Mouse (Mus musculus) heart, postnatal 14 days (tissue): ENCODE data around the gene Trpd52l3. TPM values are rescaled to one million over a fixed set of nuclear protein-coding genes. Genes with fewer than 3 reads are reported as not detected.
A peak's percentile ranks its signal among the peaks of the same experiment; 100 is the strongest.
"Not testable (repeated sequence)": the region's sequence is repeated elsewhere in the genome, so short reads cannot be mapped to it uniquely, and the experiment has no call there.

Experiments
- DNase-seq, 2 experiments: peaks; one replicate each; pipeline ENCODE4 v3.0.0; 2021 to 2022
- intact Hi-C: fragments of 180-260 bp; cut with DNase I; formaldehyde crosslinking; loops from one replicate; pipeline ENCODE4 v1.15.1; 2025
- long read RNA-seq, 2 experiments: library from polyadenylated mRNA; stranded (forward); transcript quantifications; one replicate each; pipeline ENCODE4 v2.0.0; 2021
- total RNA-seq, 2 experiments: library from RNA; stranded (reverse); gene quantifications; 2 replicates each; pipeline ENCODE4 v1.2.3; 2021

Trpd52l3 gene
- total RNA-seq = not detected
- long read RNA-seq, experiment 1 = 0 reads
- long read RNA-seq, experiment 2 = 0 reads

GRCm38 (mm10) chr19:30003621-30004020 lies at the start of gene Trpd52l3:
TSS of gene Trpd52l3 (plus strand) at chr19:30003790.
- DNase-seq = no peak
- intact Hi-C loops = no loop called here

DNA sequence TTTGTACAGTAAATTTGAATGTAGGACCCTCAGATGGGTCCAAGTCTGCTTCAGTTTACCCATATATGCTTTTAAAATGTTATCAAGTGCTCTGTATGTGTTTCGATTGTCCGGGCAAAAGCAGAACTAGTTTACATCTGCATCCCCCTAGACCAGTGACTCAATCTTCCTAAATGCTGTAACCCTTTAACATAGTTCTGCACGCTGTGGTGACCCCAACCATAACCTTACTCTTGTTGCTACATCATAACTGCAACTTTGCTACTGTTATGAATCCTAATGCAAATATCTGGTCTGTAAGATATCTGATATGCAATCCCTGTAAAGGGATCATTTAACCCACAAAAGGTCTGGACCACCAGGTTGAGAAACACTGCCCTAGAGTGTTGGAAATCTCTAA lies 49.8 kb upstream of the Trpd52l3 start:
- intact Hi-C loops = no loop called here
- DNase-seq = no peak

DNA sequence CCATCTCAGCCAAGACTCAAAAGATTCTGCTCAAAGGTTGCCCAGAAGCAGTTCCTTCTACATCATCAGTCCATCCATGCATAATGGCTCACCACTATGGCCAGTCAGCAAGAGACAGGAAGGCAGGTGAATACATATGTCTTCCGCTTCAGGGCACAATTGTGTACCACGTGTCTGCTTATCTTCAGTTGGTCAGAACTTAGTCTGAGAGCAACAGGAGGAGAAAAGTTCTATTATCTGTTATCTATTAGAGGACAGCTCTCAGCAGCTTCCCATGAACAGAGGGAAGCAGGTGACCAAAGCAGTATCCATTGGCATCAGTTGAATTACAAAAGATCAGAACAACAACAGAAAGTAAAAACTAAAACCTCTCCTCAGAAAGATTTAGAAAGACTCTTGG lies 48.1 kb upstream of the Trpd52l3 start:
- no peak for DNase-seq

DNA sequence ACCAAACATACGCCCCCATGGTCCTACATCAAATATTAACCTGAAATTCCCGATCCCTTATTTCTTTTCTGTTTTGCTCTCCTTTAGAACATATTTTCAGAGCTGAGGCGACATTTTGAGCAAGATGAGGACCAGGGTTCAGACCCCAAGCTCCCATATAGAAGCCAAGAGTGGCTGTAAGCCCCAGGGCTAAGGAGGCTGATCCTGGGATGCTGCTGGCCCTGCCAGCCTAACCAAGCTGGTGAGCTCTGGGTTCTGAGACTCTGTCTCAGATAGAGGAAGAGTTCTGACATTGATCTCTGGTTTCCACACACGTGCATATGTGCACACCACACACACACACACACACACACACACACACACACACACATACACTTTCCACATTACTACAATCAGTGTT lies 42.7 kb upstream of the Trpd52l3 start:
- no peak for DNase-seq
- intact Hi-C loops = no loop called here

More for the DNA sequence above, 48.1 kb upstream of the Trpd52l3 start:
- intact Hi-C loops = no loop called here

DNA sequence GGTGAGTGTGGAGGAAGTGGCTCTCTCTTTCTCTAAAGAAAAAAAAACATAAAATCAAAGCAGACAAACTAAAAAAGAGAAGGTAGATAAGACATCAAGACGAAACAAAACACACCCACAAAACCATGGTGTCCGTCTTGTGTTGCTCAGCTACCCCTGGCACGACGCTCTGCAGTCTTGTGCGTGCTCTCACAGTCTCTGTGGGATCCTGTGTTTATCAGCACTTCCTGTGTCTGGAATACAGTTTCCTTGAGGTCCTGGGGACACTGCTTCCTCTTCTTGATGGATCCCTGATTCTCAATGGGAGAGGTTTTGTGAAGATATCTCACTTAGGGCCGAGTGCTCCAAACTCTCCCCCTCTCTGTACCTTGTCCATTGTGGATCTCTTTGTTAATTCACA lies 41.7 kb upstream of the Trpd52l3 start:
- DNase-seq = no peak
- intact Hi-C loops = no loop called here

GRCm38 (mm10) chr19:29963598-29964092 lies 39.9 kb upstream of the Trpd52l3 start:
- no peak for DNase-seq
- intact Hi-C loops = no loop called here

DNA sequence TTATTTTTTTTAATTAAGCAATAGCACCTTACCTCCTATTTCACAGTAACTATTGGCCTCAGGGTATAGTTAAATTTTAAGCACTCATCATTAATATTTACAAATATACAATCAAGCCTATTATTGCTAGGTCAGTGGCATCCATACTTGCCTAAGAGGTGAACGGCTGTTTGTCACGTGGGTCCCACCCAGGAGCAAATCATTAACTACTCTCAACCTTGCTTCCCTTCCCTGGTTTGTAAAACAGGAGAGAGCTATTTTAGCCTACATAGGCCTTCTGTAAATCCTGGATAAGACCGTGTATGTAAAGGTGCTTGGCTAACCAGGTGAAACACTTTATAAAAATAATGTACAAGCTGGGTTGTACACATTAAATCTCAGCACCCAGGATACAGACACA lies 35.6 kb upstream of the Trpd52l3 start:
- DNase-seq = no peak
- intact Hi-C loops = no loop called here

DNA sequence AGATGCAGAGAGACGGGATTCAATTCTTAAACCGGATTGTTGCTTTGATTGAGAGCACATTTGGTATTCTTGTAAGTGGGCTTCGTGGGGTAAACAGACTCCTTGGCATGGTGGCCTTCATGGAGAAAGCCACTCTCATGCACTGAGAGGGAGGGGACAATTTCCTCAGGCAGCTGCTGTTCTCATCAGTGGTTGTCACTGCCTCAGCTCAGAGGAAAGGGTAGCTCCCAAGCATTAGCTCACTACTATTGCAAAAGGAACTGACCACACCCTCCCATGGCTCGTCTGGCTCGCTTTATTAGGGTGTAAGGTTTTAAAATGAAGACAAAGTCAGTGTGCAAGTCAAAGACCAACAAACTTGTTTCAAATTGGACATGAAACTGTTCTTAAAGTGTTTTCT lies 30.2 kb upstream of the Trpd52l3 start:
- DNase-seq = peak; percentile 31
- intact Hi-C loops = no loop called here

GRCm38 (mm10) chr19:29978847-29979246 lies 24.7 kb upstream of the Trpd52l3 start:
- peak in 1 of 2 experiments; percentile 33 for DNase-seq
- intact Hi-C loops = loop anchor here (1.0 to 2.0 kb wide), 3 partner anchors 30 to 294 kb away; no protein-coding TSS in a partner anchor

DNA sequence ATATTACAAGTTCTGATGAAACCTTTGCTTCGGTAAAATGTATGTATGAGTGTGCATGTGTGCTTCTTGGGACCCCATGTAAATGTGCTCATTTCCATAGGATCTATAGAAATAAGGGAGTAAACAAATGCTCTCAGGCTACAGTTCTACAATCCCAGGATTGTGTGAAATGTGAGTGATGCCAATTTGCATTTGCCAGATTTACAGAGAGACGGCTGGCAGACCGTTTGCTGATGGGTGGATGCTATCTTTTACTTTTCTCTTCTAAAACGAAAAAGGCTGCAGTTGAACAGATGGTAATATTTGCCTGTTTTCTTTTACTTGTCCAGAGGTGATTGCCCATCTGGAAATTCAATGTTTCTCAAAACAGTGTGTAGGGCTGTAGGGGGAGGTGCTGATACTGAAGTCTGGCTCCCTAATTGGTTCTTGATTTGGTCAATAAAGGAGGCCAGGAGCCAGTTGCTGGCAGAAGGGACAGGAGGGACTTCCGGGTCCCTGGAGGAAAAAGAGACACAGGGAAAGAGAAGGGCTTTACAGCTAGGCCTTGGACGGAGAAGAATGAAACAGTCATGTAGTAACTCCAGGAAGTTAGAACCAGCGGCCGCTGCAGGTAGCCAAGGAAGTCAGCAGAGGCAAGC lies 24.0 kb upstream of the Trpd52l3 start:
- no peak for DNase-seq

DNA sequence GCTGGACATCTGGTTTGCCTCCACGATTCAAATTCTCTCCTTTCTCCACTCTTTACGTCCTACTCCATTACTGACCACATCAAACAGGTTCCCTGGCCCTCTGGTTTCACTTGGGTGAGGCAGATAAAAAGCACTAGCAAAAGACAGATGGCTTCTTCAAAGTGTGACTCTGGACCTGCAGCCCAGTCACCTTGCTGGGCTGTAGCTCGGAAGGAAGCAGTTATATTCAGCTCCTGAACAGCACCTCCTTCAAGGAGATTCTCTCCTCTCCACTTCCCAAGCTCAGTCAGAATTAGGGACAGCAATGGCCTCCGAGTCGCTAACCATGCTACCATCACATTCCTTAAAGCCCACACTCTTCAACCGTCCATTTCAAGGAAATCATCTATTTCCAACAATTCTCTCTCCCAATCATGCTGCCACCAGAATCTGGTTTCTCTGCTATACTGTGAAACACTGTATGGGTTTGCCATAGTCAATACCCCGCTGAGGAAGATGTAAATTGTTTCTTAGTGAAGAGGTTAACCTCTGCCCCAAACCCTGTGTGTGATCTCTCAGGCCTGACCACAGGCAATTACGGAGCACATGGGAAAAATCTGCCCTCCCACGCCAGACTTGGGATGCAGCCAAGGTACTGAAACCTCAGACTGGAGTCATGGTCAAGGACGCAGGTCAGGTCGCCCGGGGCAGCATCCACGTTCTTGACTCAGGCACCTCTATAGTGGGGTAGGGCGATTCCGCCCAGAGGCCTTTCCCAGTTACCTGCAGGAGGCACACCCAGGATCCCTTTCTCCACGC lies 19.2 kb upstream of the Trpd52l3 start:
- DNase-seq = peak in 1 of 2 experiments; percentile 28
- intact Hi-C loops = loop anchor here (10.0 kb wide), 1 partner anchor 140 kb away; no protein-coding TSS in a partner anchor

More for the DNA sequence above, 24.0 kb upstream of the Trpd52l3 start:
- intact Hi-C loops = loop anchor here (1.0 to 10.0 kb wide), 4 partner anchors 31 to 295 kb away; no protein-coding TSS in a partner anchor

GRCm38 (mm10) chr19:29986464-29987091 lies 17.0 kb upstream of the Trpd52l3 start:
- intact Hi-C loops = loop anchor here (10.0 kb wide), 1 partner anchor 138 kb away; no protein-coding TSS in a partner anchor
- no peak for DNase-seq

- DNase-seq = no peak
- intact Hi-C loops = no loop called here
Observed at GRCm38 (mm10) chr19:30000406-30001365, 2.9 kb upstream of the Trpd52l3 start.

- intact Hi-C loops = no loop called here
- no peak for DNase-seq
Observed at GRCm38 (mm10) chr19:30001550-30001949, 2.0 kb upstream of the Trpd52l3 start.

DNA sequence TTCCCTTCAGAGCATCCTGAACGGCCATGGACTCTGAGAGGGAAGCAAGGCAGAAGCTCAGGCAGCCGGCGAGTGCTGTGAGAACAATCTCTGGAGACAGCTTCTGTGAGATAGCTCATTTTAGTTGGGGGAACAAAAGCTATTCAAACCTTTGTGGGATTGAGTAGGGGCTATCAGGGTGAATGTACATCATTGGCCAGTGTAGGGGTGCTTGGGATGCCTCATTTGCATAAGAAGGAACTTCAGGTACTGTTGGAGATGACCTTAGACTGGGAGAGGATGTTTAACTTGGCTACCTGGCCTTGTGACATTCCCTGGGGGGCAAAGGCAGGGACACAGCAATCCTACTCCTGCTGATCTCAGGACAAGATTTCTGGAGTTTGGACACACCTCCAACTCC lies 2.8 kb downstream of the Trpd52l3 start:
- no peak for DNase-seq
- intact Hi-C loops = no loop called here

GRCm38 (mm10) chr19:30010520-30011296 lies 7.1 kb downstream of the Trpd52l3 start:
- no peak for DNase-seq
- intact Hi-C loops = no loop called here

DNA sequence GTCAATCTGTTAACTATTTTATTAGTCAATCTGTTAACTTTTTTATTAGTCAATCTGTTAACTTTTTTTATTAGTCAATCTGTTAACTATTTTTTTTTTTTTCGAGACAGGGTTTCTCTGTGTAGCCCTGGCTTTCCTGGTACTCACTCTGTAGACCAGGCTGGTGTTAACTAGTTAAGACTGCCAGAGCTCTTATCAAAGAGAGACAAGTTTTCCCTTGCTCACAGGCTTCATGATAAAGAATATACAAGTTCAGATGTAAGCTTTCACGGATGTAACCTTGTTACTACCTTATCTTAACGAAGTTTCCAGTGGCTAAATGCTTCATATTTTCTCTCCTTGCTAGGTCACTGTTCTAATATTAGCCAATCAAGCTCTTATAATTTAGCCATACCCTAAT lies 10.7 kb downstream of the Trpd52l3 start:
- no peak for DNase-seq
- intact Hi-C loops = no loop called here

- no peak for DNase-seq
- intact Hi-C loops = no loop called here
Observed at GRCm38 (mm10) chr19:30016156-30016555, 12.6 kb downstream of the Trpd52l3 start.

DNA sequence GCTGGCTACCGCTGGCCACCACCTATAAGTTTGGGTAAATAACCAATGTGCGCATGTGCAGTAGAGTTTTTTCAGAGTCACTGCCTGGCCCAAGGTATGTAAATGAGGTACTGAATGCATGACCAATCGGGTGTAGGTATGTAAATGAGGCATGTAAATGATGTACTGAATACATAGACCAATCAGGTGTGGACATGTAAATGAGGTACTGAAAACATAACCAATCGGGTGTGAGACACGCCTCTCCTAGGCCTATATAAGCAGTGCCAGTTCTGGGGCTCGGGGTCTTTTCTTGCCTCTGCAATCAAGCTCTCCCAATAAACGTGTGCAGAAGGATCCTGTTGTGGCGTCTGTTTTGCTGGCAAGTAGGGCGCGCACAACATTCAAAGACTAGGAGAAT lies 19.8 kb downstream of the Trpd52l3 start:
- DNase-seq, intact Hi-C loops: not testable (repeated sequence)
